Comparison of ENCODE assay signal across 21 mouse cellular contexts in genomic region chr9:39518595-39518994, GRCm38 (mm10). TPM values are rescaled to one million over a fixed set of nuclear protein-coding genes. Genes with fewer than 3 reads are reported as not detected.
"Had no signal": no experiment of that assay in that cellular context is flagged by ENCODE, and none has a peak within 500 bp of the region (broad histone marks: within the 10 kb centered on the region; RNA-seq: fewer than 3 reads in every experiment).

No protein-coding gene starts in this region.

- H3K9ac ChIP-seq: limb, embryonic 12.5 days; liver, embryonic 15.5 days; midbrain, embryonic 13.5 days had no signal

- H3K27ac ChIP-seq: layer of hippocampus, adult 2 months; limb, embryonic 12.5 days; liver, embryonic 15.5 days; macrophage; midbrain, embryonic 13.5 days had no signal

- H3K36me3 ChIP-seq: limb, embryonic 12.5 days; liver, embryonic 15.5 days; midbrain, embryonic 13.5 days had no signal

- H3K4me1 ChIP-seq: limb, embryonic 12.5 days; liver, embryonic 15.5 days; megakaryocyte, embryonic 14.5 days; midbrain, embryonic 13.5 days had no signal

- H3K4me3 ChIP-seq: layer of hippocampus, adult 2 months; limb, embryonic 12.5 days; liver, embryonic 15.5 days; megakaryocyte, embryonic 14.5 days; midbrain, embryonic 13.5 days had no signal

- ATAC-seq: intestine, embryonic 16.5 days; midbrain, embryonic 13.5 days had no signal

- H3K9me3 ChIP-seq: limb, embryonic 12.5 days; liver, embryonic 15.5 days; megakaryocyte, embryonic 14.5 days; midbrain, embryonic 13.5 days had no signal

- H3K27me3 ChIP-seq: limb, embryonic 12.5 days; liver, embryonic 15.5 days; megakaryocyte, embryonic 14.5 days; midbrain, embryonic 13.5 days had no signal

- H3K4me2 ChIP-seq: limb, embryonic 12.5 days; liver, embryonic 11.5 days; liver, embryonic 15.5 days; midbrain, embryonic 13.5 days had no signal

- DNase-seq: kidney, adult 8-10 months; kidney, postnatal 36 days; lung, adult 2 months; lung, postnatal 14 days; right cerebral cortex, adult 18-20 months; right cerebral cortex, postnatal 25 days; thymus, postnatal 36 days had no signal

RNA-seq across cellular contexts. Expression of gene Olfr957, which starts 3.0 kb away (rescaled TPM):
- polyA plus RNA-seq: intestine, embryonic 16.5 days; kidney, embryonic 16.5 days; limb, embryonic 12.5 days; liver, embryonic 11.5 days; liver, embryonic 15.5 days; lung, adult 2 months; macrophage; midbrain, embryonic 13.5 days; midbrain, postnatal 0 days; neural tube, embryonic 14.5 days; small intestine, adult 2 months; stomach, embryonic 16.5 days; thymus, postnatal 0 days had no signal

RNA-seq across cellular contexts. Expression of gene Olfr44, which starts 24.8 kb away (rescaled TPM):
- polyA plus RNA-seq: intestine, embryonic 16.5 days; kidney, embryonic 16.5 days; limb, embryonic 12.5 days; liver, embryonic 11.5 days; liver, embryonic 15.5 days; lung, adult 2 months; macrophage; midbrain, embryonic 13.5 days; midbrain, postnatal 0 days; neural tube, embryonic 14.5 days; small intestine, adult 2 months; stomach, embryonic 16.5 days; thymus, postnatal 0 days had no signal

RNA-seq across cellular contexts. Expression of gene Olfr958, which starts 35.3 kb away (rescaled TPM):
- polyA plus RNA-seq: intestine, embryonic 16.5 days; kidney, embryonic 16.5 days; limb, embryonic 12.5 days; liver, embryonic 11.5 days; liver, embryonic 15.5 days; lung, adult 2 months; macrophage; midbrain, embryonic 13.5 days; midbrain, postnatal 0 days; neural tube, embryonic 14.5 days; small intestine, adult 2 months; stomach, embryonic 16.5 days; thymus, postnatal 0 days had no signal

RNA-seq across cellular contexts. Expression of gene Olfr955, which starts 46.9 kb away (rescaled TPM):
- polyA plus RNA-seq: intestine, embryonic 16.5 days; kidney, embryonic 16.5 days; limb, embryonic 12.5 days; liver, embryonic 11.5 days; liver, embryonic 15.5 days; lung, adult 2 months; macrophage; midbrain, embryonic 13.5 days; midbrain, postnatal 0 days; neural tube, embryonic 14.5 days; small intestine, adult 2 months; stomach, embryonic 16.5 days; thymus, postnatal 0 days had no signal

RNA-seq across cellular contexts. Expression of gene Olfr959, which starts 56.8 kb away (rescaled TPM):
- polyA plus RNA-seq: intestine, embryonic 16.5 days; kidney, embryonic 16.5 days; limb, embryonic 12.5 days; liver, embryonic 11.5 days; liver, embryonic 15.5 days; lung, adult 2 months; macrophage; midbrain, embryonic 13.5 days; neural tube, embryonic 14.5 days; small intestine, adult 2 months; stomach, embryonic 16.5 days; thymus, postnatal 0 days had no signal
